Mouse (Mus musculus): ENCODE data around the gene Arhgap44.

The Arhgap44 gene

GRCm38 (mm10) chr11:65006047-65006446, 156.7 kb downstream of the Arhgap44 start:
- no peaks in the 10 kb centered on the region for H3K9me3 ChIP-seq (ENCODE audit: low read length)
- TF ChIP-seq CTCF (conservative IDR thresholded peaks at IDR 0.05; ENCODE audit: low read length) (no peak), NANOG (IDR thresholded peaks at IDR 0.05; ENCODE audit: borderline replicate concordance, low read length) (no peak), POU5F1 (IDR thresholded peaks at IDR 0.05; ENCODE audit: borderline replicate concordance, low read length) (no peak)
- peaks cover 39% of the 10 kb centered on the region for H3K4me1 ChIP-seq (replicated peaks; ENCODE audit: low read depth, low read length)
- no peaks in the 10 kb centered on the region for H3K27me3 ChIP-seq (ENCODE audit: insufficient read depth, low read length)
- H3K36me3 ChIP-seq (ENCODE audit: insufficient read depth, low read length), result peaks cover 95% of the 10 kb centered on the region
- H3K4me3 ChIP-seq (replicated peaks; ENCODE audit: low read length), result no peak overlapping the region

GRCm38 (mm10) chr11:65004836-65005235, 157.9 kb downstream of the Arhgap44 start:
- Histone ChIP-seq H3K27me3 (ENCODE audit: insufficient read depth, low read length) (no peaks in the 10 kb centered on the region), H3K4me3 (replicated peaks; ENCODE audit: low read length) (no peak overlapping the region), H3K4me1 (replicated peaks; ENCODE audit: low read depth, low read length) (peaks cover 51% of the 10 kb centered on the region), H3K36me3 (ENCODE audit: insufficient read depth, low read length) (peaks cover 95% of the 10 kb centered on the region), H3K9me3 (ENCODE audit: low read length) (no peaks in the 10 kb centered on the region)
- TF ChIP-seq NANOG (IDR thresholded peaks at IDR 0.05; ENCODE audit: borderline replicate concordance, low read length), result no peak
- no peak for TF ChIP-seq CTCF (conservative IDR thresholded peaks at IDR 0.05; ENCODE audit: low read length)
- TF ChIP-seq POU5F1 (IDR thresholded peaks at IDR 0.05; ENCODE audit: borderline replicate concordance, low read length), result no peak

DNA sequence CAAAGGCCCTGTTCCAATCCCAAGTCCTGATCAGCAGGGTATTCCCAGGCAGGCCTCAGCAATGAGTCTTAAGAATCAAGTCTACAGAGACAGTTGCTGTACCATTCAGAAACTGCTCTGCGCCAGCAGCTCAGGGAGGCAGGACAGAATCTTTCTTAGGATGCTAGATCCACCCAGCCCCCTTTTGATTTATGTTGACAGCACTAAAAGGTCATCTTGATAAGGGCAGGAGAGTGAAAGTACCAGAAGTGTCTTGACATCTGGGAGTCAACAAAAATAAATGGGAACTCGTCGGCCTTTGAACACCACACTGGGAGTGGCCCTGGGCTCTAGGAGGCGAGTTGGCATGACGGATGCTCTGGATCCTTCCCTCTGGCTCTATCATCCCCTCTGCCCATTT, 159.2 kb downstream of the Arhgap44 start:
- Histone ChIP-seq H3K9me3 (ENCODE audit: low read length) (no peaks in the 10 kb centered on the region), H3K4me3 (replicated peaks; ENCODE audit: low read length) (no peak overlapping the region), H3K27me3 (ENCODE audit: insufficient read depth, low read length) (no peaks in the 10 kb centered on the region), H3K36me3 (ENCODE audit: insufficient read depth, low read length) (peaks cover 95% of the 10 kb centered on the region), H3K4me1 (replicated peaks; ENCODE audit: low read depth, low read length) (peaks cover 56% of the 10 kb centered on the region)
- TF ChIP-seq POU5F1 (IDR thresholded peaks at IDR 0.05; ENCODE audit: borderline replicate concordance, low read length) (no peak), NANOG (IDR thresholded peaks at IDR 0.05; ENCODE audit: borderline replicate concordance, low read length) (no peak), CTCF (conservative IDR thresholded peaks at IDR 0.05; ENCODE audit: low read length) (no peak)

DNA sequence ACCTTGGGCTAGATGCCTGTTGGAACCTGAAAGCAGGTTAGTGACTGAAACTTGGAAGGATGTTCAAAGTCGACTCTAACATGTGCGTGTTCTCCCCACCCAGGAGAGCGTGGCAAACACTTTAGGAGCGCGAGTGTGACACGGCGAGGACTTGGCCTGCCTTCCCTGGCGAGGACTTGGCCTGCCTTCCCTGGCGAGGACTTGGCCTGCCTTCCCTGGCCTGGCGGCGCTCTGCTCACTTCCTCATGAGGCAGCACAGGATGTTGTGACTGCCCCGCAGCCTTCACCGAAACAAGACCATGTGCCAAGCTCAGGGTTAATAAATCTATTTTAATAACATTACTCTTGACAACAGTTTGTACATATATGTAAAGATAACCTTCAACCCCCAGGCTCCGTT, 161.0 kb downstream of the Arhgap44 start:
- H3K36me3 ChIP-seq (ENCODE audit: insufficient read depth, low read length), result peaks cover 100% of the 10 kb centered on the region
- H3K4me3 ChIP-seq (replicated peaks; ENCODE audit: low read length), result no peak overlapping the region
- peaks cover 64% of the 10 kb centered on the region for H3K4me1 ChIP-seq (replicated peaks; ENCODE audit: low read depth, low read length)
- H3K27me3 ChIP-seq (ENCODE audit: insufficient read depth, low read length), result no peaks in the 10 kb centered on the region
- H3K9me3 ChIP-seq (ENCODE audit: low read length), result no peaks in the 10 kb centered on the region
- TF ChIP-seq POU5F1 (IDR thresholded peaks at IDR 0.05; ENCODE audit: borderline replicate concordance, low read length) (no peak), CTCF (conservative IDR thresholded peaks at IDR 0.05; ENCODE audit: low read length) (no peak), NANOG (IDR thresholded peaks at IDR 0.05; ENCODE audit: borderline replicate concordance, low read length) (no peak)

DNA sequence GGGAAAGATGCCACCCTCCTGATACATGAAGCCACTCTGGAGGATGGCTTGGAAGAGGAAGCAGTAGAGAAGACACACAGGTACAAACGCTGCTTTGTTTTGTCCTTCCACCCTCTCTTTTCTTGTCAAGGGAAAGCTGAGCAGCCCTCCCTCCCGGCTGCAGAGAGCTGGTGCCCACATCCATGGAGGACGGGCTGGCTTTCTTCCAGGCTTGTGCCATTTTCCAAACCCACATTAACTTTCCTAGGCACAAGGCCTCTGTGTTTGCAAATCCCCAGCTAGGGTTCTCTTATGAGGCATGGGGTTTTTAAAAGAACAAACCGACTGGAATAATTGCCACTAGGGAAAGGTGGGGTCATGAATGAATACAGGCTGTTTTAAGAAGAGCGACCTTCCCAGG, 163.1 kb downstream of the Arhgap44 start:
- no peaks in the 10 kb centered on the region for H3K9me3 ChIP-seq (ENCODE audit: low read length)
- no peak overlapping the region; the same call in 1 of the 2 replicates for H3K4me3 ChIP-seq (replicated peaks; ENCODE audit: low read length)
- no peak for TF ChIP-seq POU5F1 (IDR thresholded peaks at IDR 0.05; ENCODE audit: borderline replicate concordance, low read length)
- TF ChIP-seq NANOG (IDR thresholded peaks at IDR 0.05; ENCODE audit: borderline replicate concordance, low read length), result no peak
- no peak for TF ChIP-seq CTCF (conservative IDR thresholded peaks at IDR 0.05; ENCODE audit: low read length)
- H3K36me3 ChIP-seq (ENCODE audit: insufficient read depth, low read length), result peaks cover 93% of the 10 kb centered on the region
- peaks cover 69% of the 10 kb centered on the region for H3K4me1 ChIP-seq (replicated peaks; ENCODE audit: low read depth, low read length)
- H3K27me3 ChIP-seq (ENCODE audit: insufficient read depth, low read length), result no peaks in the 10 kb centered on the region

DNA sequence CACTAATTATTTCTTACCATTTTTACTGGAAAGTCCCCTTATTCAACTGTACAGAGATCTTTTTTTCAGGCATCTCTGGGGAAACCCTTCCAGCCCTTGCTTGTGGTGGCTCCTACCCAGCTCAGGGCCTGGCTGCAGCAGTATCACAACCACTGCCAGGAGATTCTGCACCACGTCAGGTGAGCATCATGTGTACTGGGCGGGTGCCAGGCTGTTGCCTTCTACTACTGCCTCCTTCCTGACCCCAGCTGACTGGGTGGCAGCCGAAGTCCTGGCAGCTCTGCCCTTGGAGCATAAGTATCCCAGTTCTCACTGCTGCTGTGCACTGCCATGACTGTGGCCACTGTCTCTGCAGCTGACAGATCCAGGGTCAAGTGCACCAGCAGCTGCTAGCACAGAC, 164.3 kb downstream of the Arhgap44 start:
- no peaks in the 10 kb centered on the region for H3K27me3 ChIP-seq (ENCODE audit: insufficient read depth, low read length)
- H3K36me3 ChIP-seq (ENCODE audit: insufficient read depth, low read length), result peaks cover 93% of the 10 kb centered on the region
- H3K4me1 ChIP-seq (replicated peaks; ENCODE audit: low read depth, low read length), result peaks cover 59% of the 10 kb centered on the region
- H3K9me3 ChIP-seq (ENCODE audit: low read length), result no peaks in the 10 kb centered on the region
- H3K4me3 ChIP-seq (replicated peaks; ENCODE audit: low read length), result no peak overlapping the region
- no peak for TF ChIP-seq NANOG (IDR thresholded peaks at IDR 0.05; ENCODE audit: borderline replicate concordance, low read length)
- no peak for TF ChIP-seq CTCF (conservative IDR thresholded peaks at IDR 0.05; ENCODE audit: low read length)
- no peak for TF ChIP-seq POU5F1 (IDR thresholded peaks at IDR 0.05; ENCODE audit: borderline replicate concordance, low read length)

GRCm38 (mm10) chr11:64988556-64988955, 174.2 kb downstream of the Arhgap44 start:
- TF ChIP-seq CTCF (conservative IDR thresholded peaks at IDR 0.05; ENCODE audit: low read length) (no peak), POU5F1 (IDR thresholded peaks at IDR 0.05; ENCODE audit: borderline replicate concordance, low read length) (no peak), NANOG (IDR thresholded peaks at IDR 0.05; ENCODE audit: borderline replicate concordance, low read length) (no peak)
- Histone ChIP-seq H3K36me3 (ENCODE audit: insufficient read depth, low read length) (peaks cover 99% of the 10 kb centered on the region), H3K4me1 (replicated peaks; ENCODE audit: low read depth, low read length) (no peaks in the 10 kb centered on the region)

DNA sequence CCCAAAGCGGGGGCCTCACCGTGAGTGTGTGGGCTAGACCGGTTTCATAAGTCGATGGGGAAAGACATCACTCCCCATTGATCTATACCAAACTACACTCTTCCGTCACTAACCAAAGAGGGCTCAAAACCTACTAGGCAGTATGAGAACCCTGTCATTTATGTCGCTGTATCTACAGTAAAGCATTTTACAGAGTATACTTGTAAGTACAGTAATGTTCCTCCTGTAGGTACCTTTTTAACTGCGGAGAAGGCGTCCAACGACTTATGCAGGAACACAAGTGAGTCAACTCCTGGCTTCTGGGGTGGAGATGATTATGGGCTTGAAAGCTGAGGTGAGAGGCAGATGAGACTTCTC, 183.3 kb downstream of the Arhgap44 start:
- H3K36me3 ChIP-seq (ENCODE audit: insufficient read depth, low read length), result peaks cover 47% of the 10 kb centered on the region
- H3K9me3 ChIP-seq (ENCODE audit: low read length), result no peaks in the 10 kb centered on the region
- H3K27me3 ChIP-seq (ENCODE audit: insufficient read depth, low read length), result 0 out of 2 replicates have a peak, but pooled peaks cover 5% of the 10 kb centered on the region
- H3K4me1 ChIP-seq (replicated peaks; ENCODE audit: low read depth, low read length), result peaks cover 11% of the 10 kb centered on the region
- peak overlapping the region; percentile 97 for H3K4me3 ChIP-seq (replicated peaks; ENCODE audit: low read length)
- no peak for TF ChIP-seq POU5F1 (IDR thresholded peaks at IDR 0.05; ENCODE audit: borderline replicate concordance, low read length)
- TF ChIP-seq NANOG (IDR thresholded peaks at IDR 0.05; ENCODE audit: borderline replicate concordance, low read length), result no peak
- TF ChIP-seq CTCF (conservative IDR thresholded peaks at IDR 0.05; ENCODE audit: low read length), result no peak

More at GRCm38 (mm10) chr11:64988556-64988955, 174.2 kb downstream of the Arhgap44 start:
- Histone ChIP-seq H3K27me3 (ENCODE audit: insufficient read depth, low read length) (no peaks in the 10 kb centered on the region), H3K9me3 (ENCODE audit: low read length) (no peaks in the 10 kb centered on the region), H3K4me3 (replicated peaks; ENCODE audit: low read length) (no peak overlapping the region)
